Mouse (Mus musculus): ENCODE results near the gene Rcc1l. TPM values are rescaled to one million over a fixed set of nuclear protein-coding genes. Genes with fewer than 3 reads are reported as not detected.
A peak's percentile ranks its signal among the peaks of the same experiment; 100 is the strongest.

Rcc1l gene
- polyA plus RNA-seq, 1 experiment = 12.5 TPM

DNA sequence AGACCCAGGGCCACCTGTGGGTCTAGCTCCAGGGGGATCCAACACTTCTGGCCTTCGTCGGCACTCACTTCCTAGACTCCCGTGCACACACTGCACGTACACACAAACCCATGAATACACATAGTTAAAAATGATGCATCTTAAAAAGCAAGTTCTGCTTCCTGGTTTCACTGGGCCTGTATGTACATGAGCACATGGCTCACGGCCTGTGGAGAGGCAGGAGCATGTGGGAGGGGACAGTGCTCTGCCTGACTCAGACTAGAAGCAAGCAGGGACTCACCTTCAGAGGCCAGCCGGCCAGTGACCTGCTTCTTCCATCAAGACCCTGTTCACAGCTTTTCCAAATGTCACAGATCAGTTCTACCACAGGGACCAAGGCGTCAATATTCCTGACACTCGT, 17.1 kb upstream of the Rcc1l start:
- no peak overlapping the region for H3K4me3 ChIP-seq (replicated peaks; ENCODE audit: extremely low read depth, low read depth, low read length)
- DNase-seq = no peak
- no peaks in the 10 kb centered on the region for H3K4me1 ChIP-seq (ENCODE audit: control insufficient read depth, insufficient read depth, low read length)
- no peak for TF ChIP-seq POLR2A (IDR thresholded peaks at IDR 0.05; ENCODE audit: borderline replicate concordance, extremely low read depth, low read depth, low read length)
- 85% methylated on average over 8 of the region's 8 CpGs for WGBS

DNA sequence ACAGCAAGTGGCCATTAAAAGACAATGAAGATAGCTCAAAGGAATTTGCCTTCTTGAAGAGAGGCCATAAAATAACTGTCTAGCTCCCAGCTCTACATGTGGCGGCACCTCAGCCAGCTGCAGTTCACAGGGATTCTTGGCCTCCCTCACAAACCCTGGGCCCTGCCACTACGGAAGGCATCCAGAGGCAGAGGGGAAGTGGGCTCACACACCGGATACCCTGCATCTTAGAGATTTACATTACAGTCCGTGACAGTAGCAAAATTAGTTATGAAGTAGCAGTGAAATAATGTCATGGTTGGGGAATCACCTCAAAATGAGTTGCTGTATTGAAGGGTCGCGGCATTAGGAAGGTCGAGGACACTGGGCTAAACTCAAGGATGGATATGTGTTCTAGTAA, 12.0 kb upstream of the Rcc1l start:
- no peak for DNase-seq
- TF ChIP-seq CTCF (IDR thresholded peaks at IDR 0.05; ENCODE audit: insufficient read depth, low read length) (no peak), POLR2A (IDR thresholded peaks at IDR 0.05; ENCODE audit: borderline replicate concordance, extremely low read depth, low read depth, low read length) (no peak)
- WGBS = 68% methylated on average over 7 of the region's 7 CpGs
- Histone ChIP-seq H3K4me1 (ENCODE audit: control insufficient read depth, insufficient read depth, low read length) (0 out of 2 replicates have a peak, but pooled peaks cover 1% of the 10 kb centered on the region), H3K4me3 (replicated peaks; ENCODE audit: extremely low read depth, low read depth, low read length) (no peak overlapping the region)

GRCm38 (mm10) chr5:134186961-134187731, 10.6 kb upstream of the Rcc1l start:
- WGBS = 61% methylated on average over 4 of the region's 4 CpGs
- DNase-seq = peak; percentile 68
- TF ChIP-seq POLR2A (IDR thresholded peaks at IDR 0.05; ENCODE audit: borderline replicate concordance, extremely low read depth, low read depth, low read length) (no peak), CTCF (IDR thresholded peaks at IDR 0.05; ENCODE audit: insufficient read depth, low read length) (peak; percentile 94)
- no peak overlapping the region for H3K4me3 ChIP-seq (replicated peaks; ENCODE audit: extremely low read depth, low read depth, low read length)
- H3K4me1 ChIP-seq (ENCODE audit: control insufficient read depth, insufficient read depth, low read length) = peaks cover 6% of the 10 kb centered on the region; the same call in 1 of the 2 replicates

- Histone ChIP-seq H3K4me3 (replicated peaks; ENCODE audit: extremely low read depth, low read depth, low read length) (no peak overlapping the region), H3K4me1 (ENCODE audit: control insufficient read depth, insufficient read depth, low read length) (peaks cover 6% of the 10 kb centered on the region; the same call in 1 of the 2 replicates)
- WGBS = 81% methylated on average over 3 of the region's 3 CpGs
- TF ChIP-seq CTCF (IDR thresholded peaks at IDR 0.05; ENCODE audit: insufficient read depth, low read length) (no peak), POLR2A (IDR thresholded peaks at IDR 0.05; ENCODE audit: borderline replicate concordance, extremely low read depth, low read depth, low read length) (no peak)
- no peak for DNase-seq
Measured at GRCm38 (mm10) chr5:134186059-134186458, 9.5 kb upstream of the Rcc1l start.

- under 1% methylated on average over 92 of the region's 92 CpGs for WGBS
- peak; percentile 99 for DNase-seq
Measured at GRCm38 (mm10) chr5:134183880-134184808, 7.6 kb upstream of the Rcc1l start, which contains the start of gene Gtf2ird2. Gtf2ird2 (plus strand) TSS chr5:134184019.

GRCm38 (mm10) chr5:134183162-134183561, 6.6 kb upstream of the Rcc1l start:
- Histone ChIP-seq H3K4me3 (replicated peaks; ENCODE audit: extremely low read depth, low read depth, low read length) (no peak overlapping the region), H3K4me1 (ENCODE audit: control insufficient read depth, insufficient read depth, low read length) (peaks cover 6% of the 10 kb centered on the region; the same call in 1 of the 2 replicates)
- WGBS = 34% methylated on average over 7 of the region's 7 CpGs
- DNase-seq = no peak
- no peak for TF ChIP-seq POLR2A (IDR thresholded peaks at IDR 0.05; ENCODE audit: borderline replicate concordance, extremely low read depth, low read depth, low read length)
- TF ChIP-seq CTCF (IDR thresholded peaks at IDR 0.05; ENCODE audit: insufficient read depth, low read length) = no peak

More at GRCm38 (mm10) chr5:134183880-134184808, 7.6 kb upstream of the Rcc1l start, which contains the start of gene Gtf2ird2:
- Histone ChIP-seq H3K4me1 (ENCODE audit: control insufficient read depth, insufficient read depth, low read length) (peaks cover 6% of the 10 kb centered on the region; the same call in 1 of the 2 replicates), H3K4me3 (replicated peaks; ENCODE audit: extremely low read depth, low read depth, low read length) (peak within 1 kb of the TSS; percentile 83)
- TF ChIP-seq POLR2A (IDR thresholded peaks at IDR 0.05; ENCODE audit: borderline replicate concordance, extremely low read depth, low read depth, low read length) (no peak; the same call in 1 of the 2 replicates), CTCF (IDR thresholded peaks at IDR 0.05; ENCODE audit: insufficient read depth, low read length) (no peak)

GRCm38 (mm10) chr5:134182735-134183134, 6.2 kb upstream of the Rcc1l start:
- WGBS = 28% methylated on average over 4 of the region's 4 CpGs
- Histone ChIP-seq H3K4me1 (ENCODE audit: control insufficient read depth, insufficient read depth, low read length) (peaks cover 6% of the 10 kb centered on the region; the same call in 1 of the 2 replicates), H3K4me3 (replicated peaks; ENCODE audit: extremely low read depth, low read depth, low read length) (no peak overlapping the region)
- peak; percentile 20 for DNase-seq
- no peak for TF ChIP-seq CTCF (IDR thresholded peaks at IDR 0.05; ENCODE audit: insufficient read depth, low read length)
- TF ChIP-seq POLR2A (IDR thresholded peaks at IDR 0.05; ENCODE audit: borderline replicate concordance, extremely low read depth, low read depth, low read length) = no peak

DNA sequence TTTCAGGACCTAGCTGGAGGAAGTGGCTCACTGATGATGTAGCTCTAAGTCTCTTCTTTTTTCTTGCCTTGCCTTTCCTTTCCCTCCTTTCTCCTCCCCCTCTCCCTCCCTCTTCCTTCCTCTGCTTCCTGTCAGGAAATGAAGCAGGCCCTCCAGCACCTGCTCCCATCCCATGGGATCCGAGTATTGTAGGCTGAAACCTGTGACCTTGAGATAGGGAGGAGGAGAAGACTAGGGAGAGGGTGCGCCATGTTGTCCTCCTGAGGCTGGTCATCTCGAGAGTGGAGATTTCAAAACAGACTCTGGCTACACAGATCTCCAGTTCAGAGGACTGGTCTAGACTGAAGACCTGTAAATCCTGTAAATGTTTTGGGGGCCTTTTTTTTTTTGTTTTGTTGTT, 5.6 kb upstream of the Rcc1l start:
- 43% methylated on average over 3 of the region's 3 CpGs for WGBS
- no peak for DNase-seq
- TF ChIP-seq POLR2A (IDR thresholded peaks at IDR 0.05; ENCODE audit: borderline replicate concordance, extremely low read depth, low read depth, low read length) (no peak), CTCF (IDR thresholded peaks at IDR 0.05; ENCODE audit: insufficient read depth, low read length) (no peak)
- Histone ChIP-seq H3K4me1 (ENCODE audit: control insufficient read depth, insufficient read depth, low read length) (peaks cover 6% of the 10 kb centered on the region; the same call in 1 of the 2 replicates), H3K4me3 (replicated peaks; ENCODE audit: extremely low read depth, low read depth, low read length) (no peak overlapping the region)

- no peak for TF ChIP-seq POLR2A (IDR thresholded peaks at IDR 0.05; ENCODE audit: borderline replicate concordance, extremely low read depth, low read depth, low read length)
- peak; percentile 47 for TF ChIP-seq CTCF (IDR thresholded peaks at IDR 0.05; ENCODE audit: insufficient read depth, low read length)
Measured at GRCm38 (mm10) chr5:134179871-134180270, 3.3 kb upstream of the Rcc1l start.

More at GRCm38 (mm10) chr5:134179871-134180270, 3.3 kb upstream of the Rcc1l start:
- DNase-seq = peak; percentile 78
- H3K4me3 ChIP-seq (replicated peaks; ENCODE audit: extremely low read depth, low read depth, low read length) = no peak overlapping the region
- 18% methylated on average over 7 of the region's 7 CpGs for WGBS
- H3K4me1 ChIP-seq (ENCODE audit: control insufficient read depth, insufficient read depth, low read length) = peaks cover 6% of the 10 kb centered on the region; the same call in 1 of the 2 replicates
